Mouse (Mus musculus) naive thymus-derived CD4-positive, alpha-beta T cell, adult 5 months (primary cell): ENCODE measurements around the gene Il18rap. TPM values are rescaled to one million over a fixed set of nuclear protein-coding genes. Genes with fewer than 3 reads are reported as not detected.

Experiments used
- polyA plus RNA-seq: library from polyadenylated mRNA; unstranded; fragments of 100-300 nt; shearing (Covaris generic); gene quantifications from one replicate; pipeline ENCODE4 v1.2.1, GENCODE M21; 2017

Gene Il18rap
- 0.07 TPM for polyA plus RNA-seq

DNA sequence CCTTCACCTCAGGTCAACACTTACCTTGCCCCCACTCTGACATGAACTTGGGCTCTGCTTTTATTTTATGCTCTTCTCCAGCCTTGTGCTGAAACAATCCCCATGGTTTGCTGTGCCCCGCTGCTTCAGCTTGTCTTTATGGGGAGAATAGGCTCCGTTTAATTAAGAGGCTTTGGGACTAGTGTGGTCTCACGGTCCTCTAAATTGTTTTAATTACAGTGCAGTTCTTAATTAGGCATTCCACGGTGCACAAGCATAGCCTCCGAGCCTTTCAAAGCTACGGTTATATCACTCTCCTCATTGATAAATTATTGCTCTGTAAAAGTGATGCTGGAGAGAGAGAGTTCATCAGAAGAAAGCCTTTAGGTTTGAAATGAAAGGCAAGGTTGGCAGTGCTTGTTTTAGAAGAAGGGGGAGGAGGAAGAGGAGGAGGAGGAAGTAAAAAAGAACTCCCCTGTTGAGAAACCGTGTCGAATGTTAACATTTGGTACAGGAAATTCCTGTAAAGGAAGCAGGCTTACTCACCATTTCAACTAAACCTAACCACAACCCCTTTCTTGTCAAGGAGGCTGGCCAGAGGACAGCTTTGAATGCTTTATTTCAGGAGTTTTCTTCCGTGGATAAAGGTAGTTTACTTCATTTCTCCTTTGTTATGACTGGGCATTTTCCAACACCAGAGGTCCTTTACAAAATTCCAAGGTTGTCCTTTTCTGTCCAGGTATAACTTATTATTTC lies at the start of gene Il18rap:
Gene Il18rap, plus strand, starts transcription at position 512 of the 735 bp plus-strand sequence.

DNA sequence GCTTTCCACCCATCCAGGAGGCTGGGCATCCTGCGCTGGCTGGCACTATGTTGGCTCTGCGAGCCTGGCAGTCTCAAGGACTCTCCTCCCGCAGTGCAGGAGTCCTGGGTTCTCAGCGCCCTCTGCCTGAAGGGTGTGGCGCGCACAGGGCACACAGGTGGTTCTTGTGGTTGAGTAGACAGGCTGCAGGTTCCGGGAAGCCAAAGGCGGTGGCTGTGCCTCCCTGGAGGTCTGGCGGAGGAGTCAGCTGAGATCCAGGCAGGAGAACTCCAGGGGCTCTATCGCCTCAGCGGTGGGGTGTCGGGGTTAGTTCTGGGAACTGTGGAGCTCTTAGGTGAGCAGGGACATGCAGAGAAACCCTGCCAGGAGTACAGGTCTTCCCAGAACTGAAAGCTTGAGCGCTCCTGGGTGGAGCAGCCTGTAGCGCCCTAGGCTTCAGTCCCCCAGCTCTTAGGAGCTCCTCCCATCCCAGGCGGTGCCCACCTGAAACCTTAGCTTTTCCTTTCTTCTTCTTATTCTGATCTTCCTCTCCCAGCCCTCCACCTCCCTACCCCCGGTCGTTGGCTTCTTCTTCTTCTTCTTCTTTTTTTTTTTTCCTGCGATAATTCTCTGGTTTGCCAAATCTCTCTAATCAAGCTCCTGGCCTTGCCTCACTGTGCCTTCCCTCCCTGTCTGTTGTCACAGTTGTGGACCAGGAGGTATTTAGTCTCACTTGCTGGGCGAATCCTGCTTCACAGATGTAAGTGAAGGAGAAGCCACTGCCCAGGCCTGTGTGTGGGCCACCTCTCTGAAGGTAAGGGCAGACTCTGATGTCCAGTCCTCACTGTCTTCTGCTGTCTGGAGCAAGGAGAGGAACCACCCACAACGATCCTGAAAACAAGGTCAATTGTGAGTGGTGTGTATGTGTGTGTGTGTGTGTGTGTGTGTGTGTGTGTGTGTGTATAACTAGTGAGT lies 49.4 kb upstream of the Il18rap start, which contains the start of gene Il18r1:
Gene Il18r1, plus strand, starts transcription at position 76 of the 954 bp plus-strand sequence.

GRCm38 (mm10) chr1:40579784-40580183 lies 64.6 kb downstream of the Il18rap start, which contains the start of gene Slc9a4:
Gene Slc9a4 (plus strand): TSS chr1:40580081.

Other genes starting within 250 kb of the Il18rap start
- 16.8 TPM for gene Il1rl2, start 190.8 kb upstream of the Il18rap start, polyA plus RNA-seq
- gene Il1rl1, start 85.8 kb upstream of the Il18rap start, polyA plus RNA-seq = 0.17 TPM
- 27.2 TPM for gene Il18r1, start 49.8 kb upstream of the Il18rap start, polyA plus RNA-seq
- not detected for gene Slc9a4, start 64.7 kb downstream of the Il18rap start, polyA plus RNA-seq
- not detected for gene Slc9a2, start 165.2 kb downstream of the Il18rap start, polyA plus RNA-seq